Mouse (Mus musculus) spleen, postnatal 10 days (tissue): ENCODE results near the gene Spsb1.
A peak's percentile ranks its signal among the peaks of the same experiment; 100 is the strongest.

ENCODE experiments used
- DNase-seq, 2 experiments: peaks; one replicate each; pipeline ENCODE4 v3.0.0; 2021 to 2022; ENCODE audit warnings: low spot score in 2 of 2

Gene Spsb1

DNA sequence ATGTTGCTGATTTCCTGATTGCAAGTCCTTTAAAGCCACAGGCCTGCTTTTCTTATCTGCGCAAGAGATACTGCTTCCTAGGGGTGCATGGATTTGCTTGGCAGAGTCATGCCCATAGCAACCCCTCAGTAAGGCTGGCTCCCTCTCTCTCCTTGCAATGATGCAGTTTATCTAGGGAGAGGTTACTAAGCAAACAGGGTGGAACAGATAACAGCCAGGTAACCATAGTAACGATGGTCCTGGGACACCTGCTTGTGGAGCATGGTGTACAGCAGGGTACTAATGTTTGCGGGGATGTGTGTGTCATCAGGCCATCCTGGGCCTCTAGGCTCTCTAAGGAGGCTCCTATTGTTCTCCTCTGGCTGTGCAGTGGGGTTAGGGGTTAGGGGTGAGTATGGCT lies 97.2 kb downstream of the Spsb1 start:
- DNase-seq: no peak

- DNase-seq: peak; percentile 19 to 71
Observed at GRCm38 (mm10) chr4:149855892-149856807, 98.7 kb downstream of the Spsb1 start.

DNA sequence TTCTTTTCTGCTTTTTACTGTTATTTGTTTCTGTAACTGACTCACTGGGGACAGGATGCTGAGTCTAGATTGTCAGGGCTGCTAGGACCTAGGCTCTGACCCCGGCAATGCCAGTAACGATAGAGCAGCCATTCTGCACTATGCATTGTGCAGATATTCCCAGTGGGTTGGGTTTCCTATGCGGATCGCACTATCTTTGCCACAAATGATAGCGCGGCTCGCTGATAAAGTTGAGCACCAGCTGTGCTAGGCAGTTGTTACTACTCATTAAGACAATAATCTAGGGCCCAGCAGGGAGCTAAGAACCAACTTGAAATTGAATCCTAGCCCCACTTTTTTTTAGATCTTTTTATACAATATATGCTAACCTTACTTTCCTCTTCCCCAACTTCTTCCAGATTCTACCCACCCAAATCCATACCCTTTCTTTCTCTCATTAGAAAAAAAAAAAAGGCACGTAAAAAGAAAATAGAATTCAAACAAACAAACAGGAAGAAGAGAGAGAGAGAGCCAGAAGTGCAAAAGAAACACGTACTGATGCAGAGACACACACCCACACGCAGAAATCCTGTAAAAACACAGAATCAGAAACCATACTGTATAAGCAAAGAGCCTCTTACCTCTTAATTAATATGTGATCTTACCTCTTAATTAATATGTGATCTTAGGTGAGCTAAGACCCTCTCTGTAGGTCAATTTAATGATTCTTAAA lies 99.5 kb downstream of the Spsb1 start:
- DNase-seq: no peak

DNA sequence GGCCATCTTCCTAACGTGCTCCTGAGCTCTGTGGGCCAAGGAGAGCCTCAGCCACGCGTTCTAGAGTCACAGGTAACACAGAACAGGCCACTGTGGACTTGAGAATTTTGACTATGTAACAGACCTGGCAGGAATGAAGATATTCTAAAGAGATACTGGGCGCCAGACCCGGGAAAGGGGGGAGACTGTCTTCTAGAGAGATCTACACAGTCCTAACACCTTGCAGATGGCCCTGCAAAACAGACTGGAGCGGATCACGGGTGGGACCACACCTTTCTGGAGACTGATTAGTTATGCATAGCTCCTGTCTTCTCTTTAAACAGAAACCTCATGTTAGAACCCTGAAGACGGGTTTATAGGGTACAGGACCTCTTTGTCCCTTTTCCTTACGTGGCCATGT lies 100.1 kb downstream of the Spsb1 start:
- no peak for DNase-seq

GRCm38 (mm10) chr4:149854301-149854708 lies 100.5 kb downstream of the Spsb1 start:
- peak in 1 of 2 experiments; percentile 73 for DNase-seq

DNA sequence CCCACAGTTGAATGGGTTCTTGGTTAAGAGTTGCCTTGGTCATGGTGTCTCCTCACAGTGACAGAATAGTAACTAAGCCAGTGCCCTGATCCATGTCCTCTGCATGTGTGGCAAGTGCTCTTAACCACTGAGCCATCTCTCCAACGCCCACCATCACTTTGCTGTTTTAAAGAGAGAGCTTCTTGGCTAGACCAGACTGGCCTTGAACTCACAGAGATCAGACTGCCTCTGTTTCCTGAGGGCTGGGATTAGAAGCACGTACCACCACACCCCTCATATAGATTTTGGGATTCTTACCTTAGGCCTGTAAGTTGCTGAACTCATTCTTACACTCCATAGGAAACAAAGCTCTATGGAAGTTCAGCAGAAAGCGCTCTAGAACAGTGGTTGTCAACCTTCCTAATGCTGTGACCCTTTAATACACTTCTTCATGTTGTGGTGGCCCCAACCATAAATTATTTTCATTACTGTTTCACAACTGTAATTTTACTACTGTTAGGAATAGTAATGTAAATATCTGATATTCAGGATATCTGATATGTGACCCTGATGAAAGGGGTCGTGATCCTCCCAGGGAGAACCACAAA lies 101.1 kb downstream of the Spsb1 start:
- DNase-seq: no peak

DNA sequence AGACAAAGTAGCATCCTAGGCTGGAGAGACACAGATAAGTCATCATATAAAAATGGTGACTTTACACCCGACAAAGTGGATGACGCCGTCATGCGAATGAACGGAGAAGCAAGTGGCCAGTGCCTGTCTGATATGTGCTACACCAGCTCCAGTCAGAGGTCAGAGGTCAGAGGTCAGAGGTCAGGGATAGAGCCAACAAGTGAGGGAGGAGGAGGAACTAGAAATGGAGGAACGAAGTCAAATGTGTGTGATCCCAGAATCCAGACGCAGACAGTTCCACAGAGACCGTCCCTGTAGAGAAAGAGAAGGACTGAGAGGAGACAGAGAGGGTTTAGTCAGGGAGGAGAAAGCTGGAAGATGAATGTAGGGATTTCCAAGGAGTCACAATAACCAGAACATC lies 103.3 kb downstream of the Spsb1 start:
- no peak for DNase-seq

DNA sequence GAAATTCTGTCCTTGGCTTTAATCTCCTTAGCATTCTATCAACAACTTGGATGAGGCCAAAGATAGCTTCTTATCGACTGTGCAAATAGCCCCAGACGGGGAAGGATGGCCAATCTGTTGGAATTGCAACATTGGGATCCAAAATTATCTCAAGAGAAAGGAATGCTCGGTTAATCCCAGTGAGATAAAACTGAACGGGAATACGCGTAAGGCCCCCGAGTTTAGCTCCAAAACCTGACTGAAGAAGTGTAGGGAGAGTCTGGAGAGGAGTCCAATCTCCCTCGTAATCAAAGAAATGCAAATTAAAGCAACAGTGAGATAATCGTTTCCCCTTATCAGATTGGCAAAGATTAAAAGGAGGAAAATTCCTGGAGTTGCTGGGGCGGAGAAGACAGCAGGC lies 104.2 kb downstream of the Spsb1 start:
- no peak for DNase-seq

- DNase-seq: no peak
Observed at GRCm38 (mm10) chr4:149850045-149850444, 104.8 kb downstream of the Spsb1 start.

DNA sequence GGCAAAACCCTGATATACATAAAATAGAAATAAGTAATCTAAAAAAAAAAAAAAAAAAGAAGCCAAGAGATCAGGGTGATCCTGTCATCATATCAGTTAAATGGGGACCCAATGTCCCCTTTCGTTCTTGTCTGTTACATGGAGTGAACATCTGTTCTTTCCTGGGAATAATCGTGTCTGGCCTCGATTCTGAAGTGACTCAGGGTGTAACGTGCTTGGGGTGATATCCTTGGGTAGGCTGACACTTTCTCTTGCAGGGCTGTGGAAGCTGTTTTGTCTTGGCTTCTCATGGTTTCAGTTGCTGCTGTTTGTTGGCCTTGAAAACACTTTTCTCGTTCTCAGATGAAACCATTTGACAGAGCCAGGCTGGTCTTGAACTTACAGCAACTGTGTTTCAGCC lies 105.8 kb downstream of the Spsb1 start:
- DNase-seq: no peak

- no peak for DNase-seq
Observed at GRCm38 (mm10) chr4:149846861-149847631, 107.8 kb downstream of the Spsb1 start.
